In the genomic region with DNA sequence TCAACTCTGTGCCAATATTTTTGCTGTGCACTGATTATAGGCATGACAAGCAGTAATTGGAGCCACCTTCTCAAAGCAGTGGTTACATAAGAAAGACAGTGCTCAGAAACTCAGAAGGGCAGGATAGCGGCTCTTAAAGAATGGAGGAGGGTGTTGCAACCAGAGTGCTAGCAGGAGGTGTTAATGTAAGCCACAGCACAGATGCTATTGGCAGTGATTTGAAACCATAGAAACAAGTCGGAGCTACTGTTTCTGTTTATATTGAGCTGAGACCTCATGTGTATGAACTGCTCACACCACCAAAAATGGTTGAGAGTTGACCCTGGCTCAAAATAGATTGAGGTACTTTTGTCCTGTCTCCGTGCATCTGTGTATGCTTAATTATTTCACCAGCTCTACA, we compare ENCODE assay signal across 16 mouse cellular contexts. TPM values are rescaled to one million over a fixed set of nuclear protein-coding genes. Genes with fewer than 3 reads are reported as not detected.
DNase-seq lines count a peak whose midpoint lies in the region; TF ChIP-seq lines count a peak whose summit lies in the region.
"Had no signal": no experiment of that assay in that cellular context is flagged by ENCODE, and none has a peak within 500 bp of the region (broad histone marks: within the 10 kb centered on the region; RNA-seq: fewer than 3 reads in every experiment).

No protein-coding gene starts in this region.

- TF ChIP-seq CTCF in gastrocnemius, adult 2 months (IDR thresholded peaks at IDR 0.05) = no peak
- no peak for TF ChIP-seq CTCF in left cerebral cortex, adult 2 months (IDR thresholded peaks at IDR 0.05)

- intact Hi-C loops in gastrocnemius, adult 2 months (cut with DNase I) = no loop called here
- intact Hi-C loops in left cerebral cortex, adult 2 months (cut with DNase I) = loop anchor here (5.0 kb wide), 1 partner anchor 87 kb away; no protein-coding TSS in a partner anchor

- no peak for DNase-seq in gastrocnemius, adult 2 months
- DNase-seq in gastrocnemius, postnatal 25 days = no peak
- DNase-seq in right cerebral cortex, adult 18-20 months = peak; percentile 71
- no peak for DNase-seq in right cerebral cortex, postnatal 4 days
- DNase-seq in left cerebral cortex, adult 2 months (ENCODE audit: extremely low spot score in 1 of 2, low spot score in 2 of 2) = peak in 1 of 2 experiments; percentile 18
- DNase-seq in telencephalon, adult 2 months (ENCODE audit: low read depth, low spot score) = peak; percentile 82
- no peak for DNase-seq in adrenal gland, postnatal 10 days
- DNase-seq in embryo, embryonic 9.5 days (ENCODE audit: extremely low spot score) = no peak
- DNase-seq: B cell, adult 2 months; cerebellum, adult 8-10 months; kidney, postnatal 10 days; spleen, adult 18-20 months had no signal

- no peak overlapping the region for H3K4me3 ChIP-seq in gastrocnemius, adult 2 months
- no peak overlapping the region for H3K4me3 ChIP-seq in left cerebral cortex, adult 2 months
- H3K4me3 ChIP-seq: limb, embryonic 10.5 days; liver, embryonic 12.5 days; megakaryocyte, embryonic 14.5 days had no signal

- H3K27ac ChIP-seq in gastrocnemius, adult 2 months = peak overlapping the region; percentile 24; the same call in 1 of the 2 replicates
- H3K27ac ChIP-seq in left cerebral cortex, adult 2 months = peak overlapping the region; percentile 68
- H3K27ac ChIP-seq: hindbrain, embryonic 14.5 days; limb, embryonic 10.5 days; liver, embryonic 12.5 days had no signal

RNA-seq across cellular contexts. Expression of a gene that starts 53.6 kb away (rescaled TPM):
- 10 to 100 TPM; 19.6 to 28.3 TPM for total RNA-seq in gastrocnemius, adult 2 months (2021)
- 10 to 100 TPM; 23.3 to 23.9 TPM for total RNA-seq in gastrocnemius, postnatal 25 days (2021)
- total RNA-seq in left cerebral cortex, adult 2 months (2021) = 10 to 100 TPM; 36.0 to 43.2 TPM
- total RNA-seq in adrenal gland, postnatal 10 days (2021) = 10 to 100 TPM; 26.6 to 30.3 TPM

RNA-seq across cellular contexts. Expression of a gene that starts 53.8 kb away (rescaled TPM):
- 1 to 10 TPM; 2.7 to 3.8 TPM for total RNA-seq in gastrocnemius, adult 2 months (2021)
- total RNA-seq in gastrocnemius, postnatal 25 days (2021) = 1 to 10 TPM; 2.5 to 3.1 TPM
- 10 to 100 TPM; 29.0 to 29.5 TPM for total RNA-seq in left cerebral cortex, adult 2 months (2021)
- 10 to 100 TPM in 1 of 2 experiments, 1 to 10 TPM in 1; 8.3 to 10.4 TPM for total RNA-seq in adrenal gland, postnatal 10 days (2021)

Comparison
In these comparisons a context has a peak if more than half of its experiments do, and no peak if none do; other contexts are left out.
1. DNase-seq: peak in right cerebral cortex, adult 18-20 months (single experiment) and telencephalon, adult 2 months (single experiment); none in gastrocnemius, adult 2 months (single experiment), gastrocnemius, postnatal 25 days (single experiment), right cerebral cortex, postnatal 4 days (single experiment), adrenal gland, postnatal 10 days (single experiment) and embryo, embryonic 9.5 days (single experiment).